Mouse (Mus musculus) retina, postnatal 1 day (tissue): ENCODE data around the gene Olfr860.
"Not testable (repeated sequence)": the region's sequence is repeated elsewhere in the genome, so short reads cannot be mapped to it uniquely, and the experiment has no call there.

ENCODE experiments used
- DNase-seq: peaks from one replicate; pipeline ENCODE4 v3.0.0-alpha.2; 2012

Gene Olfr860

GRCm38 (mm10) chr9:19849647-19850046 is at the start of gene Olfr860:
Olfr860 (minus strand) TSS chr9:19849747.
- no peak for DNase-seq

GRCm38 (mm10) chr9:19887904-19888303 is 38.4 kb upstream of the Olfr860 start, which contains the start of gene Olfr862:
Olfr862 (minus strand) TSS chr9:19888004.
- no peak for DNase-seq

- not testable (repeated sequence) for DNase-seq
These were observed 44.9 kb downstream of the Olfr860 start, which contains the start of gene Olfr859 for GRCm38 (mm10) chr9:19804606-19805005. Olfr859 (plus strand) TSS chr9:19804906.

- DNase-seq, result no peak
These were observed 46.5 kb downstream of the Olfr860 start for GRCm38 (mm10) chr9:19803000-19803399.
